Mouse (Mus musculus) heart, postnatal 0 days (tissue): ENCODE data around the gene Ctbs. TPM values are rescaled to one million over a fixed set of nuclear protein-coding genes. Genes with fewer than 3 reads are reported as not detected.

Experiments used
- ATAC-seq: fragments of 200-750 bp; cut with Nextera tagmentation; 2 replicates; pipeline ENCODE4 v1.8.0; 2017; ENCODE audit warnings: low read depth, moderate number of reproducible peaks, moderate library complexity; ENCODE audit not compliant: insufficient read depth
- DNase-seq: peaks from one replicate; pipeline ENCODE4 v3.0.0-alpha.2; 2016; ENCODE audit warnings: low spot score
- H3K27ac ChIP-seq: fragments of 300-500 bp; sonication (generic); 2 replicates; pipeline ENCODE4 v1.5.1; 2014; ENCODE audit warnings: low read depth, mild to moderate bottlenecking
- H3K27me3 ChIP-seq: fragments of 300-500 bp; sonication (generic); 2 replicates; pipeline ENCODE4 v1.6.1; 2014; ENCODE audit warnings: low read length, mixed read lengths; ENCODE audit not compliant: control insufficient read depth, insufficient read depth
- H3K36me3 ChIP-seq: fragments of 300-500 bp; sonication (generic); replicated peaks from 2 replicates; pipeline ENCODE4 v1.6.1; 2014; ENCODE audit warnings: low read length, mixed read lengths; ENCODE audit not compliant: control insufficient read depth, insufficient read depth
- H3K4me1 ChIP-seq: fragments of 300-500 bp; sonication (generic); 2 replicates; pipeline ENCODE4 v1.6.1; 2014; ENCODE audit warnings: antibody characterized with exemption; ENCODE audit not compliant: control insufficient read depth, insufficient read depth
- H3K4me2 ChIP-seq: fragments of 300-500 bp; sonication (generic); 2 replicates; pipeline ENCODE4 v1.6.1; 2014; ENCODE audit warnings: low read depth, mild to moderate bottlenecking, low read length, moderate library complexity
- H3K4me3 ChIP-seq: fragments of 300-500 bp; sonication (generic); 2 replicates; pipeline ENCODE4 v1.5.1; 2014; ENCODE audit warnings: low read depth, low read length
- H3K9ac ChIP-seq: fragments of 300-500 bp; sonication (generic); replicated peaks from 2 replicates; pipeline ENCODE4 v1.6.1; 2014; ENCODE audit warnings: low read depth, low read length, mixed read lengths
- H3K9me3 ChIP-seq: fragments of 300-500 bp; sonication (generic); replicated peaks from 2 replicates; pipeline ENCODE4 v1.6.1; 2016; ENCODE audit warnings: low read length; ENCODE audit not compliant: control insufficient read depth
- CTCF ChIP-seq: IDR thresholded peaks from 2 replicates; pipeline ENCODE4 v1.5.1; 2016; ENCODE audit warnings: antibody characterized with exemption, control low read depth, low read depth
- EP300 ChIP-seq: IDR thresholded peaks from 2 replicates; pipeline ENCODE4 v1.6.1; 2016; ENCODE audit warnings: antibody characterized with exemption, low read depth
- WGBS: fragments of 180-500 bp; shearing (Covaris S2); extraction: QIAGEN DNeasy Blood & Tissue Kit; methylation state at CpG from one replicate; pipeline ENCODE4 v1.1.7; 2014; 5-methylcytosine and 5-hydroxymethylcytosine counted together
- polyA plus RNA-seq: library from polyadenylated mRNA; unstranded; fragments of >200 nt; fragmentation: Nextera tagmentation; extraction: Ambion mirVana; gene quantifications from 2 replicates; pipeline ENCODE4 v1.2.1, GENCODE M21; 2015
- total RNA-seq: library from RNA; depleted of rRNA; stranded (reverse); fragments of >200 nt; gene quantifications from 2 replicates; pipeline ENCODE4 v1.2.3, GENCODE M21; 2014; ENCODE audit warnings: low replicate concordance

Ctbs gene
- total and polyA plus RNA-seq, 2 experiments from 2014 or later: 4.2 to 6.6 TPM

GRCm38 (mm10) chr3:146442936-146443335 is 6.7 kb upstream of the Ctbs start:
- no peak for ATAC-seq
- H3K36me3 ChIP-seq: peaks cover 9% of the 10 kb centered on the region; the same call in 1 of the 2 replicates
- no peak overlapping the region for H3K4me2 ChIP-seq
- no peak for DNase-seq
- no peaks in the 10 kb centered on the region for H3K27me3 ChIP-seq
- no peak overlapping the region for H3K9ac ChIP-seq
- H3K4me1 ChIP-seq: no peaks in the 10 kb centered on the region
- no peaks in the 10 kb centered on the region for H3K9me3 ChIP-seq
- TF ChIP-seq EP300 (no peak), CTCF (no peak)
- H3K4me3 ChIP-seq: no peak overlapping the region
- H3K27ac ChIP-seq: no peak overlapping the region
- 92% methylated on average over 8 of the region's 8 CpGs for WGBS

- Histone ChIP-seq H3K4me2 (no peak overlapping the region), H3K4me3 (no peak overlapping the region), H3K4me1 (no peaks in the 10 kb centered on the region), H3K27ac (no peak overlapping the region), H3K9ac (no peak overlapping the region), H3K27me3 (no peaks in the 10 kb centered on the region), H3K9me3 (no peaks in the 10 kb centered on the region), H3K36me3 (peaks cover 6% of the 10 kb centered on the region; the same call in 1 of the 2 replicates)
- no peak for ATAC-seq
- TF ChIP-seq CTCF (no peak), EP300 (no peak)
- no peak for DNase-seq
- WGBS: 91% methylated on average over 7 of the region's 7 CpGs
These were observed 6.2 kb upstream of the Ctbs start for GRCm38 (mm10) chr3:146443380-146443779.

GRCm38 (mm10) chr3:146444880-146445279 is 4.7 kb upstream of the Ctbs start:
- DNase-seq: no peak
- Histone ChIP-seq H3K9me3 (no peaks in the 10 kb centered on the region), H3K9ac (no peak overlapping the region), H3K4me2 (no peak overlapping the region), H3K4me1 (peaks cover 2% of the 10 kb centered on the region; the same call in 1 of the 2 replicates), H3K27me3 (no peaks in the 10 kb centered on the region), H3K27ac (no peak overlapping the region), H3K4me3 (no peak overlapping the region), H3K36me3 (no peaks in the 10 kb centered on the region)
- no peak for ATAC-seq
- 88% methylated on average over 7 of the region's 7 CpGs for whole genome bisulfite sequencing
- no peak for TF ChIP-seq CTCF
- no peak for TF ChIP-seq EP300

GRCm38 (mm10) chr3:146447156-146447555 is 2.4 kb upstream of the Ctbs start:
- ATAC-seq (no peak), DNase-seq (no peak)
- H3K9me3 ChIP-seq: no peaks in the 10 kb centered on the region
- 87% methylated on average over 5 of the region's 5 CpGs for WGBS
- H3K9ac ChIP-seq: no peak overlapping the region
- no peaks in the 10 kb centered on the region for H3K27me3 ChIP-seq
- H3K4me1 ChIP-seq: peaks cover 8% of the 10 kb centered on the region
- H3K4me3 ChIP-seq: no peak overlapping the region
- H3K4me2 ChIP-seq: no peak overlapping the region
- no peaks in the 10 kb centered on the region for H3K36me3 ChIP-seq
- TF ChIP-seq EP300 (no peak), CTCF (no peak)
- H3K27ac ChIP-seq: no peak overlapping the region

GRCm38 (mm10) chr3:146447598-146447997 is 2.0 kb upstream of the Ctbs start:
- ATAC-seq: no peak
- Histone ChIP-seq H3K4me3 (no peak overlapping the region), H3K36me3 (no peaks in the 10 kb centered on the region), H3K9ac (no peak overlapping the region), H3K9me3 (no peaks in the 10 kb centered on the region), H3K27me3 (no peaks in the 10 kb centered on the region), H3K4me1 (peaks cover 8% of the 10 kb centered on the region), H3K4me2 (no peak overlapping the region), H3K27ac (no peak overlapping the region)
- no peak for DNase-seq
- no peak for TF ChIP-seq CTCF
- no peak for TF ChIP-seq EP300
- WGBS: 86% methylated on average over 3 of the region's 3 CpGs

GRCm38 (mm10) chr3:146448372-146448771 is 1.2 kb upstream of the Ctbs start:
- Histone ChIP-seq H3K27ac (no peak overlapping the region), H3K4me3 (no peak overlapping the region), H3K9ac (no peak overlapping the region), H3K9me3 (no peaks in the 10 kb centered on the region), H3K27me3 (no peaks in the 10 kb centered on the region), H3K36me3 (no peaks in the 10 kb centered on the region), H3K4me2 (no peak overlapping the region), H3K4me1 (peaks cover 8% of the 10 kb centered on the region)
- ATAC-seq (no peak), DNase-seq (no peak)
- no peak for TF ChIP-seq EP300
- TF ChIP-seq CTCF: no peak
- WGBS: 46% methylated on average over 10 of the region's 10 CpGs
